Mouse (Mus musculus) C2C12 (cell line): ENCODE results near the gene 9530068E07Rik.

Experiments
- CEBPB ChIP-seq: IDR thresholded peaks from one replicate; pipeline ENCODE4 v1.6.1; 2011; ENCODE audit warnings: low read depth, mild to moderate bottlenecking, control low read depth, moderate library complexity
- CTCF ChIP-seq: IDR thresholded peaks from one replicate; pipeline ENCODE4 v1.5.1; 2011; ENCODE audit not compliant: control insufficient read depth, insufficient read depth, insufficient read length
- FOSL1 ChIP-seq: IDR thresholded peaks from one replicate; pipeline ENCODE4 v1.8.0; 2011; ENCODE audit warnings: mild to moderate bottlenecking, low read length; ENCODE audit not compliant: poor library complexity, insufficient read depth, severe bottlenecking
- MAX ChIP-seq: IDR thresholded peaks from one replicate; pipeline ENCODE4 v1.6.1; 2011; ENCODE audit warnings: mild to moderate bottlenecking, control low read depth
- MYOD1 ChIP-seq: IDR thresholded peaks from one replicate; pipeline ENCODE4 v1.6.1; 2011; ENCODE audit warnings: low read depth; ENCODE audit not compliant: control insufficient read depth, insufficient read length
- MYOG ChIP-seq: IDR thresholded peaks from one replicate; pipeline ENCODE4 v1.6.1; 2011; ENCODE audit not compliant: control insufficient read depth, insufficient read length; ENCODE audit errors: extremely low read depth
- USF1 ChIP-seq: IDR thresholded peaks from one replicate; pipeline ENCODE4 v1.6.1; 2011; ENCODE audit warnings: low read depth, mild to moderate bottlenecking, control low read depth, moderate library complexity

- TF ChIP-seq CTCF (no peak), MYOD1 (no peak), MAX (no peak), MYOG (no peak), CEBPB (no peak), USF1 (no peak), FOSL1 (no peak)
Observed at GRCm38 (mm10) chr11:52404209-52404608, 8.0 kb downstream of the 9530068E07Rik start.
